Mouse (Mus musculus) lung, postnatal 0 days (tissue): ENCODE data around the gene Grid2.
A peak's percentile ranks its signal among the peaks of the same experiment; 100 is the strongest.

Experiments used
- CTCF ChIP-seq: IDR thresholded peaks from 2 replicates; pipeline ENCODE4 v1.5.1; 2016; ENCODE audit warnings: antibody characterized with exemption, mild to moderate bottlenecking
- EP300 ChIP-seq: IDR thresholded peaks from 2 replicates; pipeline ENCODE4 v1.6.1; 2016; ENCODE audit warnings: antibody characterized with exemption, mild to moderate bottlenecking, control low read depth

- TF ChIP-seq EP300 (no peak), CTCF (peak; percentile 74)
Measured at GRCm38 (mm10) chr6:64684973-64685372, 1429.3 kb downstream of the Grid2 start.
